Mouse (Mus musculus): ENCODE data around the gene Tmem8b. TPM values are rescaled to one million over a fixed set of nuclear protein-coding genes. Genes with fewer than 3 reads are reported as not detected.

Tmem8b gene
- polyA plus RNA-seq, 2 experiments: 0.05 to 0.22 TPM

- no peak overlapping the region for H3K4me3 ChIP-seq (ENCODE audit: insufficient read depth in 1 of 2, low read depth in 2 of 2, low read length in 2 of 2)
- H3K27ac ChIP-seq: no peak overlapping the region
- H3K27me3 ChIP-seq (ENCODE audit: control insufficient read depth, insufficient read depth, low read length): no peaks in the 10 kb centered on the region
- H3K4me2 ChIP-seq (ENCODE audit: low read depth): no peak overlapping the region
- H3K36me3 ChIP-seq (replicated peaks; ENCODE audit: control insufficient read depth, insufficient read depth, low read depth): no peaks in the 10 kb centered on the region
- H3K4me1 ChIP-seq (replicated peaks; ENCODE audit: control insufficient read depth in 2 of 2, insufficient read depth in 2 of 2, low read length in 1 of 2): peaks cover 11 to 29% of the 10 kb centered on the region in 2 experiments; a peak in 3 of 4 replicates
- H3K9ac ChIP-seq (replicated peaks): no peak overlapping the region
- TF ChIP-seq EP300 (IDR thresholded peaks at IDR 0.05; ENCODE audit: low read depth) (no peak), CTCF (IDR thresholded peaks at IDR 0.05; ENCODE audit: low read depth) (no peak)
- no peak for ATAC-seq (ENCODE audit: insufficient read depth)
- H3K9me3 ChIP-seq (ENCODE audit: control insufficient read depth, low read length): no peaks in the 10 kb centered on the region
- no peak for DNase-seq (ENCODE audit: low read depth in 3 of 3, low spot score in 3 of 3)
- WGBS (ENCODE audit: insufficient replicate concordance): 83% methylated on average over 13 of the region's 13 CpGs
These were observed 27.8 kb downstream of the Tmem8b start for GRCm38 (mm10) chr4:43696561-43696960.

- 69% methylated on average over 6 of the region's 6 CpGs for WGBS (ENCODE audit: insufficient replicate concordance)
- no peaks in the 10 kb centered on the region for H3K27me3 ChIP-seq (ENCODE audit: control insufficient read depth, insufficient read depth, low read length)
- H3K9me3 ChIP-seq (ENCODE audit: control insufficient read depth, low read length): no peaks in the 10 kb centered on the region
- ATAC-seq (ENCODE audit: insufficient read depth) (no peak), DNase-seq (ENCODE audit: low read depth in 3 of 3, low spot score in 3 of 3) (no peak)
- TF ChIP-seq CTCF (IDR thresholded peaks at IDR 0.05; ENCODE audit: low read depth): no peak
- TF ChIP-seq EP300 (IDR thresholded peaks at IDR 0.05; ENCODE audit: low read depth): no peak
- H3K36me3 ChIP-seq (replicated peaks; ENCODE audit: control insufficient read depth, insufficient read depth, low read depth): no peaks in the 10 kb centered on the region
- H3K27ac ChIP-seq: no peak within 1 kb of the TSS
- no peak within 1 kb of the TSS for H3K4me3 ChIP-seq (ENCODE audit: insufficient read depth in 1 of 2, low read depth in 2 of 2, low read length in 2 of 2)
- H3K4me2 ChIP-seq (ENCODE audit: low read depth): no peak within 1 kb of the TSS
- H3K9ac ChIP-seq (replicated peaks): no peak within 1 kb of the TSS
- 0 out of 4 replicates have a peak, but pooled peaks cover 0 to 2% of the 10 kb centered on the region in 2 experiments for H3K4me1 ChIP-seq (replicated peaks; ENCODE audit: control insufficient read depth in 2 of 2, insufficient read depth in 2 of 2, low read length in 1 of 2)
These were observed 31.9 kb downstream of the Tmem8b start, which contains the start of gene Olfr70 for GRCm38 (mm10) chr4:43700707-43701106. TSS of gene Olfr70 (minus strand) at chr4:43700807.

GRCm38 (mm10) chr4:43703439-43703838 lies 34.7 kb downstream of the Tmem8b start:
- Histone ChIP-seq H3K4me3 (ENCODE audit: insufficient read depth in 1 of 2, low read depth in 2 of 2, low read length in 2 of 2) (no peak overlapping the region), H3K9me3 (ENCODE audit: control insufficient read depth, low read length) (no peaks in the 10 kb centered on the region), H3K36me3 (replicated peaks; ENCODE audit: control insufficient read depth, insufficient read depth, low read depth) (no peaks in the 10 kb centered on the region), H3K4me1 (replicated peaks; ENCODE audit: control insufficient read depth in 2 of 2, insufficient read depth in 2 of 2, low read length in 1 of 2) (no peaks in the 10 kb centered on the region), H3K27ac (no peak overlapping the region), H3K27me3 (ENCODE audit: control insufficient read depth, insufficient read depth, low read length) (no peaks in the 10 kb centered on the region), H3K4me2 (ENCODE audit: low read depth) (no peak overlapping the region), H3K9ac (replicated peaks) (no peak overlapping the region)
- 64% methylated on average over 6 of the region's 6 CpGs for WGBS (ENCODE audit: insufficient replicate concordance)
- DNase-seq (ENCODE audit: low read depth in 3 of 3, low spot score in 3 of 3) (no peak), ATAC-seq (ENCODE audit: insufficient read depth) (no peak)
- TF ChIP-seq CTCF (IDR thresholded peaks at IDR 0.05; ENCODE audit: low read depth): peak; percentile 72
- TF ChIP-seq EP300 (IDR thresholded peaks at IDR 0.05; ENCODE audit: low read depth): no peak

GRCm38 (mm10) chr4:43703851-43704250 lies 35.1 kb downstream of the Tmem8b start:
- H3K4me1 ChIP-seq (replicated peaks; ENCODE audit: control insufficient read depth in 2 of 2, insufficient read depth in 2 of 2, low read length in 1 of 2): no peaks in the 10 kb centered on the region
- H3K9me3 ChIP-seq (ENCODE audit: control insufficient read depth, low read length): no peaks in the 10 kb centered on the region
- H3K9ac ChIP-seq (replicated peaks): no peak overlapping the region
- H3K27me3 ChIP-seq (ENCODE audit: control insufficient read depth, insufficient read depth, low read length): no peaks in the 10 kb centered on the region
- no peak overlapping the region for H3K4me2 ChIP-seq (ENCODE audit: low read depth)
- no peaks in the 10 kb centered on the region for H3K36me3 ChIP-seq (replicated peaks; ENCODE audit: control insufficient read depth, insufficient read depth, low read depth)
- WGBS (ENCODE audit: insufficient replicate concordance): 86% methylated on average over 8 of the region's 8 CpGs
- ATAC-seq (ENCODE audit: insufficient read depth) (no peak), DNase-seq (ENCODE audit: low read depth in 3 of 3, low spot score in 3 of 3) (no peak)
- H3K4me3 ChIP-seq (ENCODE audit: insufficient read depth in 1 of 2, low read depth in 2 of 2, low read length in 2 of 2): no peak overlapping the region
- H3K27ac ChIP-seq: no peak overlapping the region
- TF ChIP-seq EP300 (IDR thresholded peaks at IDR 0.05; ENCODE audit: low read depth) (no peak), CTCF (IDR thresholded peaks at IDR 0.05; ENCODE audit: low read depth) (no peak)

GRCm38 (mm10) chr4:43705991-43706390 lies 37.2 kb downstream of the Tmem8b start:
- Histone ChIP-seq H3K9ac (replicated peaks) (no peak overlapping the region), H3K27ac (no peak overlapping the region), H3K27me3 (ENCODE audit: control insufficient read depth, insufficient read depth, low read length) (no peaks in the 10 kb centered on the region), H3K4me2 (ENCODE audit: low read depth) (no peak overlapping the region), H3K4me1 (replicated peaks; ENCODE audit: control insufficient read depth in 2 of 2, insufficient read depth in 2 of 2, low read length in 1 of 2) (no peaks in the 10 kb centered on the region), H3K9me3 (ENCODE audit: control insufficient read depth, low read length) (no peaks in the 10 kb centered on the region), H3K4me3 (ENCODE audit: insufficient read depth in 1 of 2, low read depth in 2 of 2, low read length in 2 of 2) (no peak overlapping the region), H3K36me3 (replicated peaks; ENCODE audit: control insufficient read depth, insufficient read depth, low read depth) (no peaks in the 10 kb centered on the region)
- TF ChIP-seq CTCF (IDR thresholded peaks at IDR 0.05; ENCODE audit: low read depth): no peak
- TF ChIP-seq EP300 (IDR thresholded peaks at IDR 0.05; ENCODE audit: low read depth): no peak
- ATAC-seq (ENCODE audit: insufficient read depth): no peak
- WGBS (ENCODE audit: insufficient replicate concordance): 69% methylated on average over 13 of the region's 13 CpGs
- DNase-seq (ENCODE audit: low read depth in 3 of 3, low spot score in 3 of 3): no peak

Data from liver, embryonic 14.5 days (tissue).